Mouse (Mus musculus) forebrain, embryonic 11.5 days (tissue): Measurements from ENCODE around the gene Rbm19. TPM values are rescaled to one million over a fixed set of nuclear protein-coding genes. Genes with fewer than 3 reads are reported as not detected.

Experiments used
- ATAC-seq: fragments of 200-750 bp; cut with Nextera tagmentation; replicated peaks from 2 replicates; pipeline ENCODE4 v1.8.0; 2017; ENCODE audit warnings: moderate TSS enrichment; ENCODE audit not compliant: low FRiP score
- DNase-seq: peaks from one replicate; pipeline ENCODE4 v3.0.0-alpha.2; 2017; ENCODE audit warnings: low spot score
- H3K27ac ChIP-seq: fragments of 300-500 bp; sonication (generic); 2 replicates; pipeline ENCODE4 v1.5.1; 2014; ENCODE audit warnings: low read depth, low read length
- H3K27me3 ChIP-seq: fragments of 300-500 bp; sonication (generic); 2 replicates; pipeline ENCODE4 v1.6.1; 2014; ENCODE audit warnings: mild to moderate bottlenecking, low read length, mixed read lengths; ENCODE audit not compliant: control insufficient read depth, insufficient read depth
- H3K36me3 ChIP-seq: fragments of 300-500 bp; sonication (generic); 2 replicates; pipeline ENCODE4 v1.6.1; 2014; ENCODE audit warnings: mild to moderate bottlenecking, low read length, moderate library complexity, mixed read lengths; ENCODE audit not compliant: control insufficient read depth, insufficient read depth
- H3K4me1 ChIP-seq: fragments of 300-500 bp; sonication (generic); replicated peaks from 2 replicates; pipeline ENCODE4 v1.6.1; 2014; ENCODE audit warnings: low read length, mixed read lengths; ENCODE audit not compliant: control insufficient read depth, insufficient read depth
- H3K4me2 ChIP-seq: fragments of 300-500 bp; sonication (generic); 2 replicates; pipeline ENCODE4 v1.6.1; 2014; ENCODE audit warnings: low read depth, mild to moderate bottlenecking, low read length, moderate library complexity, mixed read lengths; ENCODE audit not compliant: severe bottlenecking
- H3K4me3 ChIP-seq: fragments of 300-500 bp; sonication (generic); 2 replicates; pipeline ENCODE4 v1.5.1; 2014; ENCODE audit warnings: low read depth, low read length
- H3K9ac ChIP-seq: fragments of 300-500 bp; sonication (generic); 2 replicates; pipeline ENCODE4 v1.6.1; 2014; ENCODE audit warnings: low read length
- H3K9me3 ChIP-seq: fragments of 300-500 bp; sonication (generic); 2 replicates; pipeline ENCODE4 v1.6.1; 2016; ENCODE audit warnings: low read length, mixed read lengths; ENCODE audit not compliant: control insufficient read depth
- WGBS: fragments of 180-500 bp; shearing (Covaris S2); extraction: QIAGEN DNeasy Blood & Tissue Kit; methylation state at CpG from one replicate; pipeline ENCODE4 v1.1.7; 2014; 5-methylcytosine and 5-hydroxymethylcytosine counted together
- polyA plus RNA-seq: library from polyadenylated mRNA; unstranded; fragments of >200 nt; fragmentation: Nextera tagmentation; extraction: Ambion mirVana; gene quantifications from 2 replicates; pipeline ENCODE4 v1.2.1, GENCODE M21; 2014

Rbm19 gene
- polyA plus RNA-seq, 1 experiment from 2014 or later, result 28.2 TPM

GRCm38 (mm10) chr5:120231435-120232147, 115.3 kb downstream of the Rbm19 start:
- WGBS, result 5% methylated on average over 25 of the region's 25 CpGs
- H3K9ac ChIP-seq, result peak overlapping the region; percentile 49
- H3K4me2 ChIP-seq, result peak overlapping the region; percentile 53
- H3K27ac ChIP-seq, result peak overlapping the region; percentile 64
- DNase-seq, result peak; percentile 83
- H3K27me3 ChIP-seq, result no peaks in the 10 kb centered on the region; the same call in 1 of the 2 replicates
- no peaks in the 10 kb centered on the region for H3K36me3 ChIP-seq
- no peaks in the 10 kb centered on the region for H3K9me3 ChIP-seq
- ATAC-seq, result peak; percentile 39
- H3K4me1 ChIP-seq, result peaks cover 7% of the 10 kb centered on the region; the same call in 1 of the 2 replicates
- H3K4me3 ChIP-seq, result peak overlapping the region; percentile 17; the same call in 1 of the 2 replicates

GRCm38 (mm10) chr5:120235147-120235546, 118.9 kb downstream of the Rbm19 start:
- no peak for ATAC-seq
- peaks cover 7% of the 10 kb centered on the region; the same call in 1 of the 2 replicates for H3K4me1 ChIP-seq
- DNase-seq, result no peak

GRCm38 (mm10) chr5:120235571-120235970, 119.3 kb downstream of the Rbm19 start:
- no peak overlapping the region for H3K4me2 ChIP-seq
- 76% methylated on average over 11 of the region's 11 CpGs for WGBS
- H3K27ac ChIP-seq, result no peak overlapping the region
- no peak for ATAC-seq
- no peak overlapping the region for H3K4me3 ChIP-seq
- H3K9ac ChIP-seq, result no peak overlapping the region
- H3K9me3 ChIP-seq, result no peaks in the 10 kb centered on the region
- peaks cover 7% of the 10 kb centered on the region; the same call in 1 of the 2 replicates for H3K4me1 ChIP-seq
- DNase-seq, result no peak
- no peaks in the 10 kb centered on the region; the same call in 1 of the 2 replicates for H3K27me3 ChIP-seq
- no peaks in the 10 kb centered on the region for H3K36me3 ChIP-seq

More at GRCm38 (mm10) chr5:120235147-120235546, 118.9 kb downstream of the Rbm19 start:
- H3K27me3 ChIP-seq, result no peaks in the 10 kb centered on the region; the same call in 1 of the 2 replicates
- no peak overlapping the region for H3K27ac ChIP-seq
- no peak overlapping the region for H3K4me2 ChIP-seq
- no peaks in the 10 kb centered on the region for H3K9me3 ChIP-seq
- no peaks in the 10 kb centered on the region for H3K36me3 ChIP-seq
- no peak overlapping the region for H3K4me3 ChIP-seq
- WGBS, result 68% methylated on average over 5 of the region's 5 CpGs
- H3K9ac ChIP-seq, result no peak overlapping the region

- 94% methylated on average over 7 of the region's 7 CpGs for WGBS
- Histone ChIP-seq H3K4me2 (no peak overlapping the region), H3K4me3 (no peak overlapping the region), H3K27ac (no peak overlapping the region), H3K9me3 (no peaks in the 10 kb centered on the region), H3K4me1 (no peaks in the 10 kb centered on the region), H3K9ac (no peak overlapping the region), H3K27me3 (no peaks in the 10 kb centered on the region), H3K36me3 (no peaks in the 10 kb centered on the region)
- ATAC-seq (no peak), DNase-seq (no peak)
These were observed 123.8 kb downstream of the Rbm19 start for GRCm38 (mm10) chr5:120240071-120240470.

GRCm38 (mm10) chr5:120245336-120245735, 129.1 kb downstream of the Rbm19 start:
- H3K4me1 ChIP-seq, result no peaks in the 10 kb centered on the region
- no peak for ATAC-seq
- no peak overlapping the region for H3K9ac ChIP-seq
- no peak overlapping the region for H3K4me2 ChIP-seq
- no peak overlapping the region for H3K4me3 ChIP-seq
- no peak overlapping the region for H3K27ac ChIP-seq
- no peaks in the 10 kb centered on the region for H3K36me3 ChIP-seq
- no peaks in the 10 kb centered on the region for H3K9me3 ChIP-seq
- DNase-seq, result no peak
- no peaks in the 10 kb centered on the region; the same call in none of the 2 replicates for H3K27me3 ChIP-seq
- WGBS, result 91% methylated on average over 5 of the region's 5 CpGs
